Mouse (Mus musculus) layer of hippocampus, postnatal 25 days (tissue): ENCODE measurements around the gene Fbxo24. TPM values are rescaled to one million over a fixed set of nuclear protein-coding genes. Genes with fewer than 3 reads are reported as not detected.
"Not testable (repeated sequence)": the region's sequence is repeated elsewhere in the genome, so short reads cannot be mapped to it uniquely, and the experiment has no call there.

Experiments used
- DNase-seq, 2 experiments: peaks; one replicate each; pipeline ENCODE4 v3.0.0; 2022; ENCODE audit warnings: mixed read lengths in 2 of 2, low spot score in 1 of 2; ENCODE audit errors: extremely low spot score in 1 of 2
- total RNA-seq, 2 experiments: library from RNA; stranded (reverse); gene quantifications; 2 replicates each; pipeline ENCODE4 v1.2.3; 2021

Gene Fbxo24
- total RNA-seq, 2 experiments from 2014 or later = 0.27 to 0.31 TPM

DNA sequence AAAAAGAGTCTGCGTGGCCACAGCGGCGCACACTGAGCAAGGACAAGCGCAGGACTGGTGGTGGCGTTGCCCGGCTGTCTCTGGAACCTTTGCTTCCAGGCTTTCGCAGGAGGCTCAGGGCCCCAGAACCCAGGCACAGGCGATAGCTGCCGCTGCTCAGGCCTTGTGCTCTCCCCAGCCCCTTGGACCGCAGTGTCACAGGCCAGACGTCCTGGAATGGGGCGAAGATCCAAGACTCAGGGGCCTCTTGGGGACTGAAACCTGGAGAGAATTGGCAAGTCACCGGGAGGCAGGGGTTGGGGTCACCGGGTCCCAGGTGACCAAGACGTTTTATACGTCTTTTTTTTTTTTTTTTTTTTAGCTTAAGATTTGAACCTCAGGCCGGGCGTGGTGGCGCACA is 15.7 kb upstream of the Fbxo24 start:
- DNase-seq = no peak

- DNase-seq = no peak
These were observed 14.1 kb upstream of the Fbxo24 start for GRCm38 (mm10) chr5:137642886-137643285.

- DNase-seq = peak in 1 of 2 experiments; percentile 41
These were observed 12.3 kb upstream of the Fbxo24 start, which contains the start of gene Sap25 for GRCm38 (mm10) chr5:137641054-137641453. Gene Sap25, plus strand, starts transcription at chr5:137641334.

DNA sequence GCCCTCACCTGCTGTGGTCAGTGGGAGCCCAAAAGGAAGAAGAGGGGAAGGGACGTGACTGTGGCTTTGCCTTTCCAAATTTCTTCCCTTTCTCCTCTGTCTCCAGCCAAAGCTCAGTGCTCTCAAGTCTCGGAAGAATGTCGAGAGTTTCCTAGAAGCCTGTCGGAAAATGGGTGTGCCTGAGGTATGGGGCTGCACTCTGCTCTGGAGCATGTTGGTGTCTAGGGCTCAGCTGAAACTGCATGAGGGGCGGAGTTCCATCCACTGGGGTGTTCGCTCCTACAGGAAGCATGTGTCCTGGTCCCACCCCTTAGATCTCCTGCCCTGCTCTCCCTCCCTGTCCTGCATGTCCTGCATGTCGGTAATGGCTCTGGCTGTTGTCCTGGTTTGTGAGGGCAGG is 10.7 kb upstream of the Fbxo24 start:
- no peak for DNase-seq

DNA sequence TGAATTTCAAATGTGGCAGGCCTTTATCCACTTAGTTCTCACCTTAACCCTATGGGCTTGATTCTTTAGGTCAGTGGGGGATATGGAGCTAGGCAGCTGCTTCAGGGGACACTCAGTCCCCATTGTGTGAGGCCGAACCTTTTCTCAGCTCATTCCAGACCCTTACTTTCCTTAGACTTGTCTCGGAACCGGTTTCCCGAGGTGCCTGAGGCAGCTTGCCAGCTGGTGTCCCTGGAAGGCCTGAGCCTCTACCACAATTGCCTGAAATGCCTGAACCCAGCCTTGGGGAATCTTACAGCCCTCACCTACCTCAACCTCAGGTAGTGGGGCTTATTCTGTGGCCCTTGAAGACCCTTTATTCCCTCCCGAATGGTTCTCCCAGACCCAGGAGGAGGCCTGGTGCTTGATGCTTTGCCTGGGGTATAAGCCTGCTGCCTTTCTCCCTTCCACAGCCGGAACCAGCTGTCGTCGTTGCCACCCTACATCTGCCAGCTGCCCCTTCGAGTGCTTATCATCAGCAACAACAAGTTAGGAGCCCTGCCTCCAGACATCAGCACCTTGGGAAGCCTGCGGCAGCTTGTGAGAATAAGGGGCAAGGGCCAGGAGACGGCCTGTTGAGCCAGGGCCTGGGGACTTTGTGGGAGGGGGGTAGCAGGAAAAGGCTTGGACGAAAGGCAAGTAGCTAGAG is 4.7 kb upstream of the Fbxo24 start:
- no peak for DNase-seq

- no peak for DNase-seq
These were observed 2.8 kb upstream of the Fbxo24 start for GRCm38 (mm10) chr5:137631591-137631990.

DNA sequence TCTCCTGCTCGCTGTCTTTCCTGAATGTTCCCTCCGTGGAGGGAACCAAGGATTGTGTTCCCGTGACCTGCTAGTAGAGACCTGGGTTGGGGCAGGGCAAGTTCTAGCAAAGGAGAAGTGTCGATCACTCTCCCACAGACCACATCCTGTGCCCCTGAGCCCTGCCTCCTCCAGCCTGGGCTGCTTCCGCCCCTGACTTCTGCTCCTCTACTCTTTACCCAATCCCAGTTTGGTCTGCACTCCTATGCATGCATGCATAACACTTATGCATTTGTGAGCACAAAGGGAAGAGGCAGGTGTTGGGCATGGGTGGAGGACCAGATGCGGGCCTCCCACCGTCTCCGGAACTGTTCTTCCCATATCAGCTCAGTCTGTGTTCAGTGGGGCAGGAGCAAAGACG is 2.4 kb upstream of the Fbxo24 start:
- no peak for DNase-seq

DNA sequence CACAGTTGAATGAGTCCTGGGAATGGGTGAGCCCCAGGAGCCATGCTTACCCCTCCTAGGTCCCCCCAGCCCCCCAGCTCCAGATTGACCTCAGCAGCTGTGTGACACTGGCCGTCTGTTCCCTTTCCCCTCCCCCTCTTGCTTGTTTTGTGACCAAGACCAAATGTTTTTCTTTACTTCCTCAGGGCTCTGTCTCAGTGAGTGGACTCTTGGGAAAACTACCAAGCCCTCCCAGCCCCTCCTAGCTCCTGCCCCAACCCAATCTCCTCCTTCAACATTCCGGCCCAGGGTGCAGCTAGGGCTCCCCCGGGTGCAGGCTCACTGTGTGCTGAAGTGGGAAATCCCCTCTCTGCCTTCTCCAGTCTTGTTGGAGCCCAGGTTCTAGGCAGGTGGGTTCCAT is 1.8 kb upstream of the Fbxo24 start:
- DNase-seq = no peak

- DNase-seq = no peak
These were observed 1.2 kb upstream of the Fbxo24 start for GRCm38 (mm10) chr5:137629906-137630545.

- DNase-seq = no peak
These were observed 512 bp upstream of the Fbxo24 start for GRCm38 (mm10) chr5:137629306-137629721.

- no peak for DNase-seq
These were observed 811 bp downstream of the Fbxo24 start for GRCm38 (mm10) chr5:137627991-137628390.

DNA sequence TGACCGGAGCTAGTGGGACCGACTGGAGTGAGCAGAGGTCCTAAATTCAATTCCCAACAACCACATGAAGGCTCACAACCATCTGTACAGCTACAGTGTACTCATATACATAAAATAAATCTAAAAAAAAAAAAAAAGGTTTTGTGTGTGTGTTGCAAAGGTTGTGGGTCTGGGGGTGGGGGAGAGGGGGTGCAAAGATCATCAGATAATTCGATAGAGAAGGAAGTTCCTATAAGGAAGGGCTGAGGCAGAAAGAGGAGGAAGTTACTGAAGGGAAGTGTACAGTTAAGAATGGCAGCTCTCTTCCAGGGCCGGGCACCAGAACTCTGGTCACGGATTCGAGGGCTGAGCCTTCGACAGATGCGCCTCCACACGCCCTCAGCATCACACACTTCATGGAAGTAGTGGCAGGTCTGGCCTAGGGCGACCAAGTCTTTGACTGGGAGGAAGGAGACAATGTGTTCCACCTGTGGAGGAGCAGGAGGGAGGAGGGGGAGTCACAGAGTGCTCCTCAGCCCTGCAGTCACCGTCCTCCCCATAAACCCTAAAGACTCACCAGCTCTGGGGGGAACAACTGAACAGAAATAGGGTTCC is 4.8 kb downstream of the Fbxo24 start:
- no peak for DNase-seq

- no peak for DNase-seq
These were observed 13.5 kb downstream of the Fbxo24 start for GRCm38 (mm10) chr5:137615347-137615746.

GRCm38 (mm10) chr5:137614921-137615320 is 13.9 kb downstream of the Fbxo24 start:
- not testable (repeated sequence) for DNase-seq

- no peak for DNase-seq
These were observed 15.3 kb downstream of the Fbxo24 start, which contains the start of gene Pcolce for GRCm38 (mm10) chr5:137613550-137613949. Gene Pcolce, minus strand, starts transcription at chr5:137613784.

DNA sequence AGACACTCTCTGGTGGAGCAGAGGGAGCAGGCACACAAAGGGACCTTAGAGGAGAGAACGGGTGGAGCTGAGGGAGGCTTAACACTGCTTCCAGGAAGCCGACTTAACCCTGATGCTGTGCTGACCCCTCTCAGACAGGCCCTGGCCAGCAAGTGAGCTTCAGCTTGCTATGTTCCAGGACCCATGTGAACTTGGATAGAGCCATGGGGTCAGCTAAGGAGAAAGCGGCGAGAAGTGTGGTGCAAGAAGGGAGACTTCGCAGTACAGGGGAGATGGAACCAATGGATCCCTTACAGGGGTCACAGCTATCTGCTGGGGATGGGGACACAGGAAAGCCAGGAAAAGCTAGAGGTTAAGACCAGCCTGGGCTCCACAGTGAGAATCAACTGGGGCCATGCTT is 15.7 kb downstream of the Fbxo24 start:
- DNase-seq = no peak

GRCm38 (mm10) chr5:137611245-137611602 is 17.6 kb downstream of the Fbxo24 start:
- no peak for DNase-seq

DNA sequence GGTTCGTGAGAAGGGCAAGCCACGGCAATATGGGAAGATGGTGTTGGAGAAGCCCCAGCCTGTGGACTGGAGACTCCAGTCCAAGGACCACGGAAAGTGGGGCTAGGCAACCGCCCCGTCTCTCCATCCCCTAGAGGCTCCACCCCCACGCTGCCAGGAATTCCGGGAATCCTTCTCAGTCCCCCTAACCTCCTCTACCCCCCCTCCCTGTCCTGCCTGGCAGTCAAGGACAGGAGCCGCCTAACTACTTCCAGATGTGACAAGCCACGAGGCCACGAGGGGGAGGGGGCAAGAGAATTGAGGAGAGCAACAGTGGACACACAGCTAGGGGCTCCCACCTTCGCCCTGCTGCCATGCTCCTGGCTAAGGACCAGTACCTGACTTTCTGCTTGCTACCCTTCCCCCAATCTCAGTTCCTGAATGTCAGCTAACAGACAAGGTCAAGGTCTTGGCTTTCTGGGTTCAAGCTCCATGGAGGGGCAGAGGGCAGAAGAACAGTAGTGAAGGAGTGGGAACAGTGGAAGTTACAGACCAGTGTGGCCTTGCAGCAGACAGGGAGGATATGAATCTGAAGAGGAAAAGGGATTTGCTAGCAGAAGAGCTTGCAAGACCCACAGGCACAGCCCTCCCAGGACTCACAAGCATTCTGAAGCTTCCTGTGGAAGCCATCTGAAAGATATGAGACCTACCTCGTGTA is 18.1 kb downstream of the Fbxo24 start:
- no peak for DNase-seq

- no peak for DNase-seq
These were observed 18.7 kb downstream of the Fbxo24 start for GRCm38 (mm10) chr5:137610056-137610455.

DNA sequence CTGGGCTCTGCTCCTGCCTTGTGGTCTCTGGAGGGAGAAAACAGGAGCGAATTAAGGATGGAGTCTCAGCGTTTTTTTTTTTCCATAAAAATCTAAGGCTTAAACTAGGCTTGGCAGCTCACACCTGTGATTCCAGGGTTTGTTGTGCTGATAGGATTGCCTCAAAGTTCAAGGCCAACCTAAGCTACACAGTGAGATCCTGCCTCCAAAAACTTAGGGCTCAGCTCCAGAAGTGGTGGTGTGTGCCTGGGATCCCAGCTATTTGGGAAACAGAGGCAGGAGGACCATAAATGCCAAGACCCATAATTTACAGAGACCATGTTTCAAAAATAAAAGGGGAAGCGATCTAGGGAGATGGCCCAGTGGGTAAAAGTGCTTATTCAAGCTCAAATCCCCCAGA is 19.5 kb downstream of the Fbxo24 start:
- no peak for DNase-seq

GRCm38 (mm10) chr5:137608654-137609190 is 20.1 kb downstream of the Fbxo24 start:
- DNase-seq = no peak
